Mouse (Mus musculus): Measurements from ENCODE around the gene Otub1.
A peak's percentile ranks its signal among the peaks of the same experiment; 100 is the strongest.

Gene Otub1

DNA sequence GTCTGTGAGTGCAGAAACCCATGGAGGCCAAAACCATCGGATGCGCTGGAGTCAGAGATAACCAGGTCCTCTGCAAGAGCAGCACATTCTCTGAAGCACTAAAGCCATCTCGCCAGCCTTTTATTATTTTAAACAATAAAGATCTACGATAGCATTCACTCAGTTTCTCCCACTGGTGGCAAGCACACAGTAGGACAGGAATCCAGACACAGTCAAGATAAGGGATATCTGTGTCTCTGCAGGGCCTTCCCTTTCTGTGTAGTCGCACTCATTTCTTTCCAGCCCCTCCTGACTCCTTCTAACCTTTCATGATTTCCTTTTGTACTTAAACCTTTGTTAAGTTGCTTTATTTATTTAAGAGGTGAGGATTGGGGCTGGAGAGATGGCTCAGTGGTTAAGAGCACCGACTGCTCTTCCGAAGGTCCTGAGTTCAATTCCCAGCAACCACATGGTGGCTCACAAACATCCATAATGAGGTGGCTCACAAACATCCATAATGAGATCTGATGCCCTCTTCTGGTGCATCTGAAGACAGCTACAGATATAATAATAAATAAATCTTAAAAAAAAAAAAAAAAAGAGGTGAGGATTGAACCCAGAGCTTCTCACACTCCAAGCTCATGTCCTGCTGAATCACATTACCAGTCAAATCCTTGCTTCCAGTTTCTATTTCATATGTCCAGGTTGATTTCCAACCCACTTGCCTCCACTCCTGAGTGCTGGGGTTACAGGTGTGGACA, 4.0 kb upstream of the Otub1 start:
- no peak for DNase-seq (ENCODE audit: low spot score)

DNA sequence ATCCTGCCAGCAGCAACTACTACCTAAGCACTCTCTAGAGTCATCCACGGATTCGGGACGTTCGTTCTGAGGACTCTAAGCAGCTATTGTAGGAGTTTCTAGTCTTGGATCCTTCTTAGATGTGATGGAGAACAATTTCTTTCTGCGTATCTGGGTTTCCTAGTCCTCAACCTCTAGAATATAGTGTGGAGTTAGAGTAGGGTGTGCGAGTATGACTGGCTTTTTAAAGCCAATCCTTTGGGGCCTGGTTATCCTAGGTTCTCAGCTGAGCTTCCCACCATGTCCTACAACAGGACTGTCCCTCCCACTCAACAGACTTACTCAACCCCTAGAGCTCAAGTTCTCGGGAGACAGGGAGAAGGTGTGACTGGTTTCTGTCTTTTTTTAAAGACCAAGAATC, 790 bp downstream of the Otub1 start:
- DNase-seq (ENCODE audit: low spot score) = no peak

DNA sequence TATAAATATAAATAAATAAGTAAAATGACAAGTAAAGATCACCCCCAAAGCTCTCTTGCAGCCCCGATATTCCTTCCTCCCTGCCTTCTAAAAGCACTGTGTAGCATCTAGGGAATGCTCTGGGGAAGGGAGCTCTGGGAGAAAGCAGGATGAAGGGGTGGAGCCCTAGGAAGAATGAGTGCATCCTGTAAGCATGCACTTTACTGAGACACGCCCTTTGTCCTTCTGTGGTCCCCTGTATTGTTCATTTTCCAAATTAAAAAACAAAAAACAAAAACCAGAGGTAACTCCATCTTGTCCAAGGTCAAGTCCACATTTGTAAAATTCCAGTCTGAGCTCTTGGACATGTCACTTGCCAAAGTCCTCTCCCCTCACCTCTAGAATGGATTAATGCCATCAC, 1.2 kb downstream of the Otub1 start:
- DNase-seq (ENCODE audit: low spot score) = no peak

DNA sequence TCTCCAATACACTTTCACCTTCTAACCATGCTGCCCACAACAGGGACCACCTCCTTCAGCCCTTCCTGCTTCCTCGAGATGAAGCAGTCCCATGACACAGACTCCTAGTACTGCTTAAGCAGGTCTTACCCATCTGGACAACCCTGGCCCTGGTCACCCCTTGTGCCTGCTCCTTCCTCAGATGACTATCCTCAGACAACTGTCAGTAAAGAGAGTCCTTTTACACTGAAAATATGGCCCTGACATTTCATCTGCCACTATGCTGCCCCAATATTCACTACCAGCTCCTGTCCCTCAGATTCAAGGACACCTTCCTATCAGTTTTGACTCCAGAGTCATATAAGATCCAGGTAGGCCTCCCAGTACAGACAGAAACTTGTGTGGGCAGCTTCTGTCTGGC, 5.7 kb downstream of the Otub1 start:
- DNase-seq (ENCODE audit: low spot score) = no peak

DNA sequence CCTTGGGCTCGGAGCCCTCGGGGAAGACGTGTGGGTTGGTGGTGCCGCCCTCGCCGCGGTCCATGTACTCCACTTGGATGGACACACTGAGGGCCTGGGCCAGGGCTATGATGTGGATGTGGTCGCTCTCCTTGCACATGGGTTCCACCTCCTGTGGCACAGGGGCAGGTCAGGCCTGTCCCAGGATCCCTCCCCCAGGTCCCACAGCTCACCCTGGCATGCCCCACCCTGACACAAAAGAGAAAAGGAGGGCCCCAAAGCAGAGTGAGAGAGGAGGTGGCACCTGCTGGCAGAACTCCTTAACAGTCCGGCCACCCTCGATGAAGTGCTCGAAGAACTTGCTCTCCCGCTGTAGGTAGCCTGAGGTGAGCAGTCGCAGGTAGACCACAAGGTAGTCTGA, 7.0 kb downstream of the Otub1 start:
- no peak for DNase-seq (ENCODE audit: low spot score)

DNA sequence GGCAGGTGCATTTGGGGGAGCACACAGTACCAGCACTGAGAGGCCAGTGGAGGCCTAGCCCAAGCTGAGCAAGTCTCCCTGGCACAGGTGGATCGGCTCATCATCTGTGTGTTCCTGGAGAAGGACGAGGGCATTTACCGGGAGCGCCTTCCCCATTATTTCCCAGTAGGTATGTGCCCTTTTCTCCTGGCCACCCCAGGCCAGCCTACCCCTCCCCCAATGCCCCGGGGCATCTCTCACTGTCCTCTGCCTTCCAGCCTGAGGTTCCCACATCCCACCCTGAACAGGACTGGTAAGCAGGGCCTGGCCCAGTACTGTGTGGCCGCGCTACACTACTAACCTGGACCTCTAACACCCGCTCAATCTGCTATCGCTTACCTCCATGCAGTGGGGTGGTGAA, 8.7 kb downstream of the Otub1 start:
- peak; percentile 59 for DNase-seq (ENCODE audit: low spot score)

DNA sequence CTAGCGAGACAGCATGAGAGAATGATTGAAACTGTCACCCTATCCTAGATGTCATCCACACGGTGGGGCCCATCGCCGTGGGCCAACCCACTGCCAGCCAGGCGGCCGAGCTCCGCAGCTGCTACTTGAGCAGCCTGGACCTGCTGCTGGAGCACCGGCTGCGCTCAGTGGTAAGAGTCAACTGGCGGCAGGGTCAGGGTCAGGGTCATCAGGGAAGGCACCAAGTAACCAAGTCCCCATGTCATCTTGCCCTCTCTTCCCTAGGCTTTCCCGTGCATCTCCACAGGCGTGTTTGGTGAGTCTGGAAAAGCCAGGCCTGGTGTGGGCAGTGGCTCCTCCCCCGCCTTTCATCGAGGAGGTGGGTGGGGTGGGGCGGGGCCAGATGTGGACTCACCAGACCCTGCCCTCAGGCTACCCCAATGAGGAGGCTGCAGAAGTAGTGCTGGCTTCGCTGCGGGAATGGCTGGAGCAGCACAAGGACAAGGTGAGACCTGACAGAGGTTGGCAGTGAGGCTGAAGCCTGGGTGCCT, 9.3 kb downstream of the Otub1 start:
- DNase-seq (ENCODE audit: low spot score) = no peak

DNA sequence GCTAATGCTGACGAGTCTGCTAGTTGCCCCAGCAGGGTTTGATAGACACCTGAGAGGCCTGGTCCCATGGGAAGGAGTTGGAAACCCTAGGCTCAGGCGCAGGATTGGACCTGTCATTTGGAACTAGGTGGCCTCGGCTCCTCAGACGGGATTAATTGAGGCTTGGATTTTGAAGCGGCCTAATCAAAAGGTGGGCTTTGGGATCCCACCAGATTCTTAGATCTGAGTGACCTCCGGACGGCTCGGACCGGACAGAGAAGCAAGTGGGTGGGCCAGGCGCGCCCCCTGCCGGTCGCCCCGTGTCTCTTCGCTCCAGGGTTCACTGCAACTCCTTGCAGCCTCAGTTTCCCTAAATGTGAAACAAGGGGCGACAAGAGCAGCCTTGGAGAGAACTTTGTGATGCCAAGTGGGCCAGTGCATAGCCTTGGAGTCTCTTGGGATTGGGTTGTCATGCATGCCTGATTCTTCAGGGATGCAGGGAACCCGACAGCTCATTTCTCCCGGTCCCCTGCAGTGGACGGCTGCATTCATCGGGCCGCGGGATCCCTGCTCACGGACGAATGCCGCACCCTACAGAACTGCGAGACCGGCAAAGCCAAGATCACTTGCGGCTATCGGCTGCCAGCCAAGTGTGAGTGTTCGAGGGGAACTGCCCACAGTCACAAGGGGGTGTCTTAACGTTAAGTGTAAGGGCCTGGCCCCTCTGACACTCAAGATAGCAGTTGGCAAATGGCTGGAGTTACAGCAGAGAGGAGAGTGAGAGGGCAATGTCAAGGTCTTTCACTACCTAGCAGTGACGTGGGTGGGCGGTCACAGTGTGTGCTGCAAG, 10.0 kb downstream of the Otub1 start:
- peak; percentile 87 for DNase-seq (ENCODE audit: low spot score)

DNA sequence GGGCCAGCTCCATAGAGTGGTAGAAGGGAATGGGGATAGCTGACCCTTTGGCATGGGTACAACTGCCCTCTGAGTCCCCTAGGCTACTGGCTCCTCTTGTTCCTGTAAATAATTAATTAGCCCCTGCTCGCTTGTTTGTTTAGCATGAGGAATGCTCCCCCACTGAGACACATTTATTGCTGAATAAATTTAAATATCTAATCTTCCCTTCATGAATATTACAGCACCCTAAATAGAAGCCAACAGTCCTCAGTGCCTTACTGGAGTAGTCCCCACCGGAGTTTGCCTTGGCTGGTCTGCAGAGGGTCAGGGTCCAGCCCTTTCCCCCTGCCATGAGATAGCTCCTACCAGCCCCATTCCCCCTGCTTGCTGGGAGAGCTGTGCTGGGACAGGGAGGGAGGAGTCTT, 13.6 kb downstream of the Otub1 start:
- DNase-seq (ENCODE audit: low spot score) = no peak

DNA sequence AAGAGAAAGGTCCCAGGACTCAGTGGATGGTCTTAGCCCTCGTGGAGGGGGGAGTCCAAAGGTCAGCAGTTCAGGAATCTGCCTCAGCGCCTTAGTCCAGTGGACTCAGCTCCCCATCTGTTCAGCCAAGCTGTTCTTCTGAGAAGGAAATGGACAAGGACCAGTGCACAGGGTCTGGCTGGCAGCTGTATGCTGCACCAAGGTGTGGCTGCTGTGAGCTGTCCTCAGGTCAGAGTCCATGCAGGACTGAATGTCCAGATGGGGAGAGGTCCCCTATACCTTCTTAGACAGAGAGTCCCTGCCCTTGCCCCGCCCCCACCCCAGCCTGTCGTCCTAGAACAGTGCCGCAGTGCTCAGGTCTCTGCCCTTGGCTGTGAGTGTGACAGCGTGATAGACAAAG, 14.5 kb downstream of the Otub1 start:
- no peak for DNase-seq (ENCODE audit: low spot score)

DNA sequence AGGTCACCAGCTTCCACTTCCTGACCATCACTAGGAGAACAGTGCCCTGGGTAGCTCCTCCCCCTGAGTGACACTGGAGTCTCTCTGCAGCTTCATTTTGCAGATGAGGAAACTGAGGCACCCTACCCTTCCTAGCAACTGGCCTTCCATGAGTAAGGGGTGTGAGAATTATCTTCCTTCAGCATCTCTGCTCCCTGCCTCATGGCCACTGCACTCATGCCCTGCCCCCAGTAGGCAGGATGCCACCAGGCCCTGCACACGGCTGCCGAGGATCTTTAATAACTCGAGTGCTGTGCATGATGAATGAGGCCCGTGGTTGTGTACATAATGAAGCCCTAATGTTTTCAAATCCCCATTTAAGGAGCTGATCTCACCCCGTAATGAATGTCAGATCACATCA, 15.1 kb downstream of the Otub1 start:
- DNase-seq (ENCODE audit: low spot score) = no peak

DNA sequence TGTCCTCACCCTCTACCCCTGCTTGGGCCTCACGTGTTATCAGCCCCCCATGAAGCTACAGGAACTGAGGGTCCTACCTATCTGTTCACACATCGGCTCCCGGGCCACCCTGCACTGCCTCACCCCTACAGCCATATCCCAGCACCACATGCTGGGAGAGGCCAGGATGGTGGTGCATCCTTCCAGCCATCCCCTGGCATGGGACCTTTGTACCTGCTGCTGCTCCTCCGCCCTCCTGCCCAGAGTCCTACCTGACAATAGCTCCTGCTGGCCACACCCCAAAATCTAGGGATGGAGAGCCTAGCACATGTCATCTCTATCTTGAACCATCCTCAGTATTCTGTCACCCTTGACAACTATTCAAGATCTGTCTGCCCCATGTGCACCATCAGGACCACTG, 17.1 kb downstream of the Otub1 start:
- no peak for DNase-seq (ENCODE audit: low spot score)

DNA sequence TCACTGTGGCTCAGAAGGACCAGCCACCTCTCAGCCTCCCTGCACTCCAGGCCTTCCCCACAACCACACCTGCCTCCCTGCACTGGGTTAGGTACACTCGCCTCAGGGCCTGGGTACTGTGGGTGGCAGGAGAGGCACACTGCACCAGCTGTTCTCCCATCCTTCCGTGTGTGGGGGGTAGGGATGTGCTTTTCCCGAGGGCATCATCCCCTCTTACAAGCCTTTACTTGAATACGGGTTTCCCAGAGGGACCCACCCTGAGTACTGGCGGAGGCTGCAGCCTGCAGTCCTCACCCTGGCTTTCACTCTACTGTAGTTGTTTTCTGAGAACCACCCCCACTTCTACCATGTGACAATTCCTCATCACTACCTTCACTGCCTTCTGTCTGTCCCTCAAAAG, 19.0 kb downstream of the Otub1 start:
- no peak for DNase-seq (ENCODE audit: low spot score)

DNA sequence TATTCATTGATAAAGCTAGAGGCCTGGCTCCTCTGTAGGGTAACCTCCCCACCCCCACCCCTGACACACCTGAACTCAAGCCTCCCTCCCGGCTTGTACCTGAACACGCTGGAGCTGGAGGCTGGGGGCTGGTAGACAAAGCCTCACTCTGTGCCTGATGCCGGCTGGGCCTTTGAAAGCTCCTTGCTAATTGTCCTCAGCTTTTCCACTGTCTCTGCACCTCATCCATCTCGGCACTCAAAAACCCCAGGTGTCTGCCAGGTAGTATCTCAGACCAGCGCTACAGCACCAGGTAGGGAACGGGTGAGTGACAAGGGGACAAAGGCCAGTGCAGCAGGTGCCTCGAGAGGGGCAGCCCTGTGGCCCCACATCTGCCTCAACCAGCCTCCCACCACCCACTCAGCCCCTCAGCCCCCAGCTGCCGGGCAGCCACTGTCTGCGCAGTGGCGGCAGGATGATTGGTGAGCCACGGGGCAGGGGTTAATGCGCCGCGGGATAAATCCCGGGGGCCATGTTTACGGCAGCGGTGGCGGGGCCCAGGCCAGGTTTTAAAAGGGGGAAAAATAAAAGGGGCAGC, 20.3 kb downstream of the Otub1 start:
- no peak for DNase-seq (ENCODE audit: low spot score)

DNA sequence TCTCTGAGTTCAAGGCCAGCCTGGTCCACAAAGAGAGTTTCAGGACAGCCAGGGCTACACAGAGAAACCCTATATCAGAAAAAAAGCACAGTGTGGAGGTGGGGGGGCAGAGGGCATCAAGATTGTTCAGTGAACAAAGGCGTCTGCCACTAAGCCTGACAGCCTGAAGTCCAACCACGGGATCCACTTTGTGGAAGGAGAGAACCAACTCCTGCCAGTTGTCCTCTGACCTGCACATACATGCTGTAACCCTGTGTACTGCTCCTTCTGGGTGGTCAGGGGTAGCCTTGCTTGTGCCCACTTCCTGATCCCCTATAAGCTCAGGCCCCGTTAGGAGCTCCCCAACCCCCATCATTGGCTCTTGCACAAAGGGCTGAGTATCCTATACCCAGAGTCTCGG, 21.1 kb downstream of the Otub1 start:
- DNase-seq (ENCODE audit: low spot score) = no peak

DNA sequence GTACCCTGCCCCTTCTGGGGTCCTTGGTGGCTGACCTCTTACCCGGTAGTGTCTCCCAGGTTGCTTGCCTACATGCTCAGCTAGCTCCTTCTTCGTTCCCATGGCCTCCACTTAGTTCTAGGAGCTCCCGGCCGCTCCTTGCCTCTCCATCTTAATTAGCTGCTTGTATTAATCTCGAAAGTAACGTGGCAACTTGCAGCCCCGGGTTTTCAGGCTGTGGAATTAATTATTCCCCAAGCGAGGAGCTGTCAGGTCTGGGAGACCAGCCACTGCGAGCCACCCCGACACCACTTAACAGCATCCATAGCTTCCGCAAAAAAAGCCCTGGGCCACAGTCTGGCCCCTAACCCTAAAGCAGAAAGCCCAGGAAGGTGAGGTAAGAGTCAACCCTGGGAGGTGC, 22.7 kb downstream of the Otub1 start:
- no peak for DNase-seq (ENCODE audit: low spot score)

DNA sequence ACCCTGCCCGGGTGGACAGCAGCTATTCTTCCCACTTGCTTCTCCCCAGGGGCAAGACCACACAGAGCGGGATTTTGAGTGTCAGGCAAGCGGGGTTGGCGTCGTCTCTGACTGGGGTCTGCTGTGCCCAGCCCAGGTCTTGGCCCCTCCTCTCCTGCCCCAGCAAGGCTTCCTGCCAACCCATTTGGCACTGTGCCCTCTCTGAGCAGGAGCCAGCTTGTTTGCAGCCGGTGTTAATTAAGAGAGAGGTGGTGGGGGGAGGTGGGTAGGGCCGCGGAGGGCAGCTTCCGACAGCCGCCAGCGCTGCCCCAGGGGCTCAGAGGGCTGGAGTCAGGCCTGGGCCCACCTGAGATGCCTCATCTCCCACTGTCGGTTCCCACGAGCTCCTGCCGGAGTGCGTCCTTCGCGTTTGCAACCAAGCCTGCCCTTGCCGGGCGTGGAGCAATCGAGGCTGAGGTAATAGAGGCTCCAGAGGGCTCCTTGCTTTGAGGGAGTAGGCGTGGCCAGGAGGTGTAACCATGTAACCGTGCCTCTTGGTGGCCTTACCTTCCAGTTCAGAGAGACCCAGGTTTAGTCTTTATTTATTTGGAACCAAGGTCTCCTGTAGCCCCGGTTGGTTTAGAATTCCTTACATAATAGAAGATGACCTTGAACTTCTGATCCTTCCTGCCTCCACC, 23.7 kb downstream of the Otub1 start:
- peak; percentile 86 for DNase-seq (ENCODE audit: low spot score)

DNA sequence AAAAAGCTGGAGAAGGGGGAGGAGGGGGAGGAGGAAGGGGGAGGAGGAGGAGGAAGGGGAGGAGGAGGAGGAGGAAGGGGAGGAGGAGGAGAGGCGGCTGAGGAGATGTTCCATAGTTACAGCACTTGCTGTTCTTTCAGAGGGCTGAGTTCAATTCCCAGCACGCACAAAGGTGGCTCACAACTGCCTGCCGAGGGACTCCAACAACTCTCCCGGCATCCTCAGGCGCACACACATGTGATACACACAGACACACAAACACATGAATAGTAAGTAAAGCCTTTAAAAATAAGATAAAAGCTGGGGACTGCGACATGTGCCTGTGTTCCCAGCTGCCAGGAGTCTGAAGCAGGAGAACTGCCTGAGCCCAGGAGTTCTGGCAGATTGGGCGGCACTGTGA, 24.6 kb downstream of the Otub1 start:
- DNase-seq (ENCODE audit: low spot score) = no peak

DNA sequence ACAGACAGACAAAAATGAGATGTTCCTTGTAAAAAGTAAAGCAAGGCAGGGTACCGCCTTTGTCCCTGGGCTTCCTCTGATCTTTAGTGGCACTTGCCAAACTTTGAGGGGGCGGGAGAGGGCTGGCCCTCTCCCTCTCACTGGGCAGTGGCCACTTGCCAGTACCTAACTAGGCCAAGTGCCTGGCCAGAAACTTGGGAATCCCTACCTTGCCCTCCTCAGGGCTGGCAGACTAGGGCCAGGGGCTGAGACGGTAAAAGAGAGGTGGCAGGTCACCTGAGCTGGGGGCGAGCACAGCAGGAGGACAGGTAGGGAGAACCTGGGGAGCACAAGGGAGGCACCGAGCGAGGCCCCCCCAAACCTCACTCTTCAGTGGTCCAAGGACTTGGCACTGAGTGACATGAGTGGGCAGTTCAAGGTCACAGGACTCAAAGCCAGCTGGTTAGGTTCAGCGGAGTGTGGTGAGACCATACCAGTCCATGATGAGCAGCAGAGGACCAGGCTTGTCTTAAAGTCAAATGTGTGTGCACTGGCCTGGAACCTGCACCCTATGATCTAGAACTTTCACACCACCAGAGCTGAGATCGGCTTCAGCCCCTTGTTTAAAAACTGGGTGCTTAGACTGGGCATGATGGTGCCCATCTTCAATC, 25.2 kb downstream of the Otub1 start:
- no peak for DNase-seq (ENCODE audit: low spot score)

DNA sequence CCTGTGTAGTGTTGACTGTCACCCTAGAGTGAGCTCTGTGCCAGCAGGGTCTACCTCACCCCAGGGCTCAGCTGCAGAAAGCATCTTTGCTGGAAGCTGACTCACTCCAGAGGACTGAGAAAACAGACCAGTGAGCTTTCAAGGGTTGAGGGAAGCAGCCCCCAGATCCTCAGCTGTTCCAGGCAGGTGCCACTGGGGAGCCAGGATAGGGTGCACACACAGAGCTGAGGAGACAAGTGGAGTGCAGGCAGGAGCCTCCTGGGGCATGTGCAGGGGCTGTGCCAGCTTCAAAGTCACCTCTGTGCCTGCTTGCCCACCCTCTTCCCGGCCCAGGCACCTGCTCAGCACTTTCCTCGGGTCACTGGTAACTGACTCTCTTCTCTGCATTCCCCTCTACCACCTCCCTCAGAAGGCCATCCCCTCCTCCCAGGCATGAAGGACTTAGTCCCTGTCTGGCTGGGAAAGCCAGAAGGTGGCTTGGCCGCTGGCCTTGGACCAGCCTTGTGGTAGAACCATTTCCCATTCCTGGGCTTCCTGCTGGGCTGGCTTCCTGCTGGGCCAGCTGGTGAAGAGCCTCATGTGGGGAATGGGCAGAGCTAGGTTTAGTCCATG, 27.2 kb downstream of the Otub1 start:
- no peak for DNase-seq (ENCODE audit: low spot score)

DNA sequence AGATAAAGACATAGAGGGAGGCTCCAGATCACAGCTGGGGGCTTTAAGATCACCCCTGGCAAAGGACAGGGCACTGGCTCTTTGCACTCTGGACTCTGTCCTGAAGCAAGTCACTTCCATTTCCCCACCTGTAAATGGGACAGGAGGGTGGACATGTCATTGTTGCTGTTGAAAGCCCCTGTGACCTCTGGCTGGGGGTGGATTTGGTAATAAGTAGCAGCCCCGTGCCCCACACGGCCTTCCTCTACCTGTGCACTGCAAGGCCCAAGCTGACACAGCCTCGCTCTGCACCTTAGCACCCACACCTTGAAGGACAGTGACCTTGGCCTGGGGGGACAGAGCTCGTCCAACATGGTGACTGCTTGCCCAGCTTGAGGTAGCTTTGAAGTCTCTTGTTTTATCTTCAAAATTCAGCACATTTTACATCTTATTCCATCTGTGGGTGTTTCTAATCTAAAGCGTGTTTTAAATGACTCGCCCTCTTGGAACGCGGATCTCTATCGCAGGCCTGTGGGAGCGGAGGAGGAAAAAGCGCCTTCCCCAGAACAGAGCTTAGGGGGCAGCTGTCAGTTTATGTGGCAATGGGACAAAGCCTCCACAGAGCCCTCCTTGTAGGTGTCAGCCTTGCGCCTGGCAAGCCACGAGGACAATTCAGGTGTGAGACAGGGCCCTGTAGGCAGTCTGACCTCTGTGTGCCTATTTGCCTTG, 28.2 kb downstream of the Otub1 start:
- no peak for DNase-seq (ENCODE audit: low spot score)

Data from testis, postnatal 10 days (tissue).